Mouse (Mus musculus): ENCODE data around the gene Nfkb2.
A peak's percentile ranks its signal among the peaks of the same experiment; 100 is the strongest.

The Nfkb2 gene

GRCm38 (mm10) chr19:46344710-46345419 is 40.7 kb downstream of the Nfkb2 start:
- no peak for DNase-seq (ENCODE audit: low read depth, low spot score)

DNA sequence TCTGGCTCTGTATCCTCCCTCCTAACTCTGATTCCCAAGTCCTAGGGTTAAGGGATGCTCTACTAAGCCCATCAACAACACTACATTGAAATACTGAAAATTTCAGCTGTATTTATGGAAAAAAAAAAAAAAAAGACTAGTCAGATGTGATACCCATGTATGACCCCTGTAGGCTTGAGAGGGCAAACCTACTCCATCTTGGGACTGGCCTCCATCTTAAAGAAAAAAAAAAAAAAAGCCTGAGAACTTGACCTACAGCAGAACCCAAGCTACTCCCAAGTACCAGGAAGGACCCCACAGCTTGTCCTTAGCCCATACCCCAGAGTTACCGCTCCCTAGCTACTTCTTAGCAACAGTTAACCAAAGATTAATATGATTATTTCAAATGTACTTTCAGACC is 43.0 kb downstream of the Nfkb2 start:
- no peak for DNase-seq (ENCODE audit: low read depth, low spot score)

DNA sequence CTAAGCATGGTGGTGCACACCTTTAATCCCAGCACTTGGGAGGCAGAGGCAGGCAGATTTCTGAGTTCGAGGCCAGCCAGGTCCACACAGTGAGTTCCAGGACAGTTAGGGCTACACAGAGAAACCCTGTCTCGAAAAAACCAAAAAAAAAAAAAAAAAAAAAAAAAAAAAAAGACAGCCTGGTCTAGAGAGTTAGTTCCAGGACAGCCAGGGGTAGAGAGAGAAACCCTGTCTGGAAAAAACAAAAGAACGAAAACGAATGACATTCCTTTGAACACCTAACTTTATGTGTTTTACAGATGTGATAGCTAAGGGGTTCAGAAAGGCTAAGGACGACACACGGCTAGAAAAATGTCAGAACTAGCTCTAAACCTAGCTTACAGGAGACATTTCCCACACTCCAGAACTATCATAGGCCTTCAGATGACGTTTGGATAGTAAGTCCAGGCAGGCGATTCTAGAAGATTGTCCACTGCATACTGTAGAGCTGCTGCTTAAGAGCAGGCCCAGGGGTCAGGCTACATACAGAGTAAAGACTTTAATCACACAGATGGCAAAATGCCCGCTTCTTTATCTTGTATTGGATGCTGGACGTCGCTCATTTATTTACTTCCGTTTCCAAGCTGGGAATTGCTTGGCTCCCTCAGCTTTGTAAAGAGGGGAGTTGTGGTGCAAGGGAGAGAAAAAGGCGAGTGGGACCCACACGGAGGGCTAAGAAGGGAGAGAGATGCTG is 44.0 kb downstream of the Nfkb2 start:
- no peak for DNase-seq (ENCODE audit: low read depth, low spot score)

GRCm38 (mm10) chr19:46348761-46349458 is 44.8 kb downstream of the Nfkb2 start:
- peak; percentile 87 for DNase-seq (ENCODE audit: low read depth, low spot score)

GRCm38 (mm10) chr19:46349550-46349949 is 45.4 kb downstream of the Nfkb2 start:
- no peak for DNase-seq (ENCODE audit: low read depth, low spot score)

DNA sequence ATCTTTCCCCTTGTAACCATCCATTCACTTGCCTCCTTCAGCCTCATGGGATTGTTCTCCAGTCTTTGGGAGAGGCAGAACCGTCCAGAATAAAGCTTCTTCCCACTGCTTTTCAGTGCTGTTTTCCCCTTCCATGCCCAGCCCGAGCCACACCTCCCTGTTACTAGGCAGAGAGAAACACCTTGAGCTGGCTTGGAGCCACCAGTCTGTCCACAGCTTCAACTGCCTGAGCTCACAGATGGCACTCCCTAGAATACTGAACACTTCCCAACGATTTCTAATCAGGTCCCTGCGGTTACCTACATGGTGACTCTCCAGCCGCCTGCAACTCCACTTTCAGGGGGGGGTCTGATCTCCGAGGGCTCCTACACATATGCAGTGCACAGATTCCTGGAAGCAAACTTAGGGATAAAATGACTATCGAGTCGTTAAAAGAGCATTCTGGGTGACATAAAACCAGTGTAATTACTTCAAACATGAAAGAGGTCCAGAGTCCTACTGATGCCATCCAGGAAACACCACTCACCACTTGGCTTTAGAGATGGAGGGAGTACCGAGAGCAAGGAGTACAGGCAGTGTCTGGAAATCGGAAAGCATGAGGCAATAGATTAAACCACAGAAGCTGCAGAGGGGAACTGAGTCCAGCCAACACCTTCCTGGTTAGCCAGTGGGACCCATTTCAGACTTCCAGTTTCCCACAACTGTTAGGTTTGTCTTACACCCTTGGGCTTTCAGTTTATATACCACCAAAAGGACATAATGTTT is 46.2 kb downstream of the Nfkb2 start, which contains the start of gene 2310034G01Rik:
TSS of gene 2310034G01Rik (minus strand) at position 135 of the 765 bp plus-strand sequence.
- no peak for DNase-seq (ENCODE audit: low read depth, low spot score)

- peak; percentile 89 for DNase-seq (ENCODE audit: low read depth, low spot score)
These were observed 52.6 kb downstream of the Nfkb2 start for GRCm38 (mm10) chr19:46356701-46357138.

DNA sequence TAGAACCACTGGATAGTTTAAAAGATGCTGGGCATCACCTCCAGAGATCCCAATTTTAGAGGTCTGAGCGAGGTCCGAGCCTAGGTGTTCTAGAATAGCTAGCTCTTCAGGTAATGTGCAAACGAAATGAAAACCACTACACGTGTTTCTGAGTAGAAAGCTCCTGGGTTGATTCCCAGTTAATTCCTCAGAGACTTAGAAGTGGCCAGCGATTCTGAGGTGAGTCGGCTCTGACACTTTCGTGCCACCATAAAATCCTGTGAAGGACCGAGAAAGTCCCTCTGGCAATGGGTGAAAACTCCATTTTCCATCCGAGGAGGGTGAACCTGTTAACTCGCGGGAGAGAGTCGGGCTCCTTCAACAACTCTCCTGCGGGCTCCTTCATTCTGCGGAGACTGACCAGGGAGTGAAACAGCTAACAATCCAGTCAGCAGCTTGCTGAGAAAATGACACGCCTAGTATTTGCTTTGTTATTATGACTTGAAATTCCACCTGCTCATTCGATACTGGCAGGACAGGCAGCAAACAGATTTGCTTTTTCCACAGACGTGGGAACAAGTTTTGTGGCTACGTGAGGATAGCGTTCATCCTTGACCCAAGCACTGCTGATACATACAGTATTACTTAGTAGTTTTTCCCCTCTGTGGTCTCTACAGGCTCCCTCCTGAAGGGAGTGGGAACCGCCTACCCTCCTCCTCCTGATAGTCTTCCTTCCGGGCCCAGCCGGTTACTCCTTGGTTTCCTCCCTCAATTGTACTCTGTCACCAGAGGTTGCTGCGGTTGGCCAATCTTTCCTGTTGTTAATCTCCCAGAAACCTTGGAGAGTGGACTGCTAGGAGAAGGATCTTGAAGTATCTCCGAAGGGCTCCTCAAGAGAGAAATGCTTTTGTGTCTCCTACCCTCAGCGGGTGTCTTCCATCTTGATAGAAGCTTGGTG is 53.5 kb downstream of the Nfkb2 start:
- DNase-seq (ENCODE audit: low read depth, low spot score): no peak

DNA sequence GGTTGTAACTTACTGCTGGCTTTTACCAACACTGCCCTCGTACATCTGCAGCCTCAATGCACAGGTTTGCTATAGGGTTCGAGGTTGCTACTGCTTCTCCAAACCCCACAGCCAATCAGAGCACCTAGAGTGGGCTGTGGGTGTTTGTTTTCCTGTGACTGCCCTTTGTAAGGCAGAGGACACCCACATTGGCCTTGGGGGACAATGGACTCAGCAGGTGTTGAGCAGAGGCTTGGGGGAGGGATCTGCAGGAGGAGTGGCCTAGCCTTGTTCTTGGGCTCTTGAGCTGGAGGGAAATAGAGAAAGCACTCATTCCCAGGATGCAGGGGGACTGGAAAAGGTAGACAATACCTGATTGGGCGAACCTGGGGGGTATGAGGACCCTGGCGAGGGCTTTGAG is 54.3 kb downstream of the Nfkb2 start:
- no peak for DNase-seq (ENCODE audit: low read depth, low spot score)

Data from CD4-positive helper T cell, adult 2 months (primary cell).